In genomic region chr15:99904841-99905240, GRCm38 (mm10) we compare ENCODE assay signal across 1 mouse cellular context.
TF ChIP-seq lines count a peak whose summit lies in the region.

No protein-coding gene starts in this region.

TF ChIP-seq in MEL, 35 proteins besides CTCF, POLR2A, EP300 and RAD21 (continued from another document):
- no peak for TF ChIP-seq UBTF (IDR thresholded peaks at IDR 0.05; ENCODE audit: borderline replicate concordance, insufficient read depth, low read depth, low read length)
- no peak for TF ChIP-seq CHD2 (IDR thresholded peaks at IDR 0.05; ENCODE audit: low read length)
- TF ChIP-seq MAFK (IDR thresholded peaks at IDR 0.05; ENCODE audit: borderline replicate concordance, low read depth, low read length), result no peak
- TF ChIP-seq TCF12 (IDR thresholded peaks at IDR 0.05; ENCODE audit: low read depth, low read length), result no peak
- TF ChIP-seq TAL1 (IDR thresholded peaks at IDR 0.05; ENCODE audit: low read length), result no peak
- no peak for TF ChIP-seq MYB (IDR thresholded peaks at IDR 0.05; ENCODE audit: low read depth, low read length)
- no peak for TF ChIP-seq USF2 (IDR thresholded peaks at IDR 0.05; ENCODE audit: borderline replicate concordance in 1 of 2, insufficient read depth in 1 of 2, low read depth in 1 of 2, low read length in 2 of 2)
- no peak for TF ChIP-seq BHLHE40 (IDR thresholded peaks at IDR 0.05; ENCODE audit: borderline replicate concordance, low read depth, low read length)
- no peak for TF ChIP-seq POLR2AphosphoS5 (IDR thresholded peaks at IDR 0.05; ENCODE audit: borderline replicate concordance, low read depth, low read length)
- no peak for TF ChIP-seq USF1 (IDR thresholded peaks at IDR 0.05; ENCODE audit: low read depth, low read length)
- no peak for TF ChIP-seq ZNF384 (IDR thresholded peaks at IDR 0.05; ENCODE audit: low read depth, low read length)
- no peak for TF ChIP-seq E2F4 (IDR thresholded peaks at IDR 0.05; ENCODE audit: borderline replicate concordance, low read depth, low read length)
